Mouse (Mus musculus) forebrain, embryonic 13.5 days (tissue): ENCODE results near the gene Slc10a7. TPM values are rescaled to one million over a fixed set of nuclear protein-coding genes. Genes with fewer than 3 reads are reported as not detected.
"Not testable (repeated sequence)": the region's sequence is repeated elsewhere in the genome, so short reads cannot be mapped to it uniquely, and the experiment has no call there.

Source experiments
- ATAC-seq: fragments of 200-750 bp; cut with Nextera tagmentation; 2 replicates; pipeline ENCODE4 v1.8.0; 2017
- H3K27ac ChIP-seq: fragments of 300-500 bp; sonication (generic); 2 replicates; pipeline ENCODE4 v1.5.1; 2015; ENCODE audit warnings: inconsistent platforms, mild to moderate bottlenecking, moderate library complexity
- H3K27me3 ChIP-seq: fragments of 300-500 bp; sonication (generic); 2 replicates; pipeline ENCODE4 v1.6.1; 2015; ENCODE audit warnings: mild to moderate bottlenecking, inconsistent platforms
- H3K36me3 ChIP-seq: fragments of 300-500 bp; sonication (generic); 2 replicates; pipeline ENCODE4 v1.6.1; 2015; ENCODE audit warnings: mild to moderate bottlenecking, inconsistent platforms; ENCODE audit not compliant: poor library complexity, severe bottlenecking
- H3K4me1 ChIP-seq: fragments of 300-500 bp; sonication (generic); 2 replicates; pipeline ENCODE4 v1.6.1; 2015; ENCODE audit warnings: inconsistent platforms
- H3K4me2 ChIP-seq: fragments of 300-500 bp; sonication (generic); 2 replicates; pipeline ENCODE4 v1.6.1; 2015; ENCODE audit warnings: inconsistent platforms, mild to moderate bottlenecking, moderate library complexity
- H3K4me3 ChIP-seq: fragments of 300-500 bp; sonication (generic); 2 replicates; pipeline ENCODE4 v1.5.1; 2015; ENCODE audit warnings: mild to moderate bottlenecking, inconsistent platforms
- H3K9ac ChIP-seq: fragments of 300-500 bp; sonication (generic); 2 replicates; pipeline ENCODE4 v1.6.1; 2015; ENCODE audit warnings: mild to moderate bottlenecking, inconsistent platforms
- H3K9me3 ChIP-seq: fragments of 300-500 bp; sonication (generic); replicated peaks from 2 replicates; pipeline ENCODE4 v1.6.1; 2016; ENCODE audit warnings: inconsistent platforms
- WGBS: fragments of 180-500 bp; shearing (Covaris S2); methylation state at CpG from one replicate; pipeline ENCODE4 v1.1.7; 2015; 5-methylcytosine and 5-hydroxymethylcytosine counted together
- polyA plus RNA-seq: library from polyadenylated mRNA; unstranded; fragments of >200 nt; fragmentation: Nextera tagmentation; extraction: Ambion mirVana; gene quantifications from 2 replicates; pipeline ENCODE4 v1.2.1, GENCODE M21; 2015

Slc10a7 gene
- polyA plus RNA-seq, 1 experiment from 2014 or later: 11.4 TPM

DNA sequence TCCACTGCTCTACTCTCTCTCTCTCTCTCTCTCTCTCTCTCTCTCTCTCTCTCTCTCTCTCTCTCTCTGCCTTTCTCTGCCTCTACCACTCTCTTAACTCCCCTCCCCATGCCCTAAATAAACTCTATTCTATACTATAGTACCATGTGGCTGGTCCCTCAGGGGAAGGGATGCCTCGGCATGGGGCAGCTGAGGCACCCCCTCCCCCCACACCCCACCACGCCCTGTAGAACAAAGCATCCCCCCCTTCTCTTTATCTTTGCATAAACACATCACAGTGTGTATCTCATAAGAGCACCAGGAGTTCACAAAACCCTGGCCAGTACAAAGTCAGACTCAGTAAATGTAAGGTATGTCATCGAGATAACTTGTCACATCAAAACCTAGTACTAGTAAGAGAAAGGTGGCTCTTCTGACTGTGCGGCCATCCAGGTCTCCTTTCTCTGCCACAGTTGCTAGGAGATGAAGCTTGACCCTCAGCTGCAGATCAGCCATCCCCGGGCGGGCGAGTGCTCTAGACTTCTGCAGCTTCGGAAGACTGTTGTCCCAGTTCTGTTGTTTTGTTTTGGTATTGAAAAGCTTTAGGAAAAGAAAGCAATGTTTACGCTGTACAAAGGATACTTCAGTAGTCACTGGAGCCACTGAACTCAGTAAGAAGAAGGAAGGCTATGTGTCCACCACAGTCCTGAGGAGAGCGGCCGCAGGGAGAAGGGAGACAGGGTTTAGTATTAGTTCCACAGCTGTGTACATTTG, 194.1 kb downstream of the Slc10a7 start:
- H3K4me1 ChIP-seq: 0 out of 2 replicates have a peak, but pooled peaks cover 3% of the 10 kb centered on the region
- H3K27me3 ChIP-seq: no peaks in the 10 kb centered on the region
- no peak overlapping the region for H3K4me3 ChIP-seq
- 0 out of 2 replicates have a peak overlapping the region, but pooled peaks have one; percentile 4 for H3K9ac ChIP-seq
- peak; percentile 45; the same call in 1 of the 2 replicates for ATAC-seq
- peaks cover 20% of the 10 kb centered on the region for H3K36me3 ChIP-seq
- no peak overlapping the region for H3K27ac ChIP-seq
- H3K9me3 ChIP-seq: no peaks in the 10 kb centered on the region
- H3K4me2 ChIP-seq: no peak overlapping the region
- 43% methylated on average over 11 of the region's 11 CpGs for WGBS

DNA sequence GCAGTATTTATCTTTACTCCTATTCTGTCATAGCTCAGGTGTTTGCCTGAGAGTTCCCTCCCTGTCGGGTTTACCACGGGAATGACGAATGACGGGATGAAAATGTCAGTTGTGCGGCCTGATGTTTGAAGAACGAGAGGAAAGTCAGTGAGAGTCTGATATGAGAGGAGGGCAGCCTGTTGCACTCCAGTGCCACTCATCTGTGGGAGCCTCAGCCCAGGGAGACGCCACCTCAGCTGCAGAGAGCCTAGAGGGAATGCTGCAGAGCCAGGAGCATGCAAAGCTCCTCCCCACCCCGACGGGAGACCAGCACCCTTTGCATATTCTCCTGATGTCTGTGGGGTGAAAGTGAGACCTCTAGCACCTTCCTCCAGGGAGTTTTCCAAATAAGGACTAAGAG, 196.8 kb downstream of the Slc10a7 start:
- Histone ChIP-seq H3K4me1 (0 out of 2 replicates have a peak, but pooled peaks cover 3% of the 10 kb centered on the region), H3K36me3 (peaks cover 9% of the 10 kb centered on the region; the same call in 1 of the 2 replicates), H3K27ac (no peak overlapping the region), H3K9ac (no peak overlapping the region), H3K9me3 (no peaks in the 10 kb centered on the region), H3K4me2 (no peak overlapping the region), H3K27me3 (no peaks in the 10 kb centered on the region), H3K4me3 (no peak overlapping the region)
- ATAC-seq: no peak
- WGBS: 80% methylated on average over 9 of the region's 9 CpGs

DNA sequence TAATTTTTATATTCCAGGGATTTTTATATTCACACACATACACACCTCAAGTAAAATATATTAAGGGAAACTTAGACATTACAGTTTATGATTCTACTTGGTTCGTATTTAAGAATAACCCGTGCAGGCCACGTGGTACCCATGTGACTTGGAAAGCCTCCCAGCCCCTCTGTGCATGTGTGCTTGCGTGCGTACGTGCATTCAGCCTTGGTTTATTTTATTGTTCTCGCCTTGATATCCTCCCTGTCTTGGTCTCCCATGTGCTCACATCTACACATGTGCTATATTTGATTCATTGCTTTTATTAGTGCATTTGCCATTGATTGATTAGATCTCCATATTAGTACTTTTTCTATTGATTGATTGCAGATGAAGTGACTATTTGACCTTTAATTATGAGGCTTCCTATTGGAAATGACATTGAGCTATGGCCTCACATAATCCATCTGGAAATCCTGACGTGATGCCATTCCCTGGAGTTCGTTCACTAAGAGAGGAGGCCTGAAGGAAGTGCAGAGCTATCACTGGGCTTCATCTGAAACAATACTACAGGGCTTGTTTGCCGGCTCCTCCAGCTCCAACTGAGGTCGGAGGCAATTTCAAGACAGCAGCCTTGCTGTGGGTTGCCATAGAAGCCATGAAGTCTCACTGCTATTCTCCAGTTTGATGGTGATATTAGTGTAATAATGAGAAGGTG, 200.9 kb downstream of the Slc10a7 start:
- WGBS: 90% methylated on average over 11 of the region's 11 CpGs
- Histone ChIP-seq H3K4me2 (no peak overlapping the region), H3K36me3 (no peaks in the 10 kb centered on the region), H3K4me3 (no peak overlapping the region), H3K9ac (no peak overlapping the region), H3K27ac (no peak overlapping the region), H3K4me1 (peaks cover 6% of the 10 kb centered on the region), H3K27me3 (no peaks in the 10 kb centered on the region), H3K9me3 (no peaks in the 10 kb centered on the region)
- ATAC-seq: no peak

DNA sequence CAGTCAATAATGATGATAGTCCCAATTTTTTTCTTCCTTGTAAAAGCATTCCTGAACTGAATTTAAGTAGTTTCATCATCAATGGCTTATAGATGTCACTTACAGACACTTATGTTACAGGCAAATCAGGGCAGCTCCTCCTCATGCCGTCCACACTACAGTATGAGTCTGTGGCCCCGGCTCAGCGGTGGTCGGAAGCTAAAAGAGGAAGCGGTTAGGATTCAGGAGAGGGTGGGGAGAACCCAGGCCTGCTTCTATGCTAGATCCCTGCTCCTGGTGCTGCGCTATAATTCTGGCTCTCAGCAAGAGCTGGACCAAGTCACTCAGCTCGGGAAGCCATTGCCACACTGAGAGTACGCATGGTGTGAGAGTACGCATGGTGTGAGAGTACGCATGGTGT, 201.8 kb downstream of the Slc10a7 start:
- WGBS: 95% methylated on average over 10 of the region's 10 CpGs

DNA sequence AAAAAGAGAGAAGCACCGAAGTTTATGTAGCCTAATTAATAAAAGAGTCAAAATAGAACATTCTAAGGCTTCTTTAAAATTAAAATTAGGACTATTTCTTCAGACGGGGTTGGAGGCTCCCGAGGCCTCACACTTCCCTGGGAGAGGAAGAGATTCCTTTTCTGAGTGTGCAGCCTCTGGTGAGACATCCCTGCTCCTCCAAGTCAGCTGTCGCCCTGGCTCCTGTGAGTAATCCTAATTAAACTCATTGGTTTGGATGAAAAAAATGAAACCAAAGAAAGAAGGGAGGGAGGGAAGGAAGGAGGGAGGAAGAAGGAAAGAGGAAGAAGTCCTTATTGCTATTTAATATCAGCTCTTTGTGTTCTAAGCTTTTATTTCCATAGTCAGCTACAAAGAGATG, 205.7 kb downstream of the Slc10a7 start:
- Histone ChIP-seq H3K4me1 (peaks cover 6% of the 10 kb centered on the region), H3K9ac (no peak overlapping the region), H3K4me2 (no peak overlapping the region), H3K9me3 (no peaks in the 10 kb centered on the region), H3K27ac (no peak overlapping the region), H3K27me3 (no peaks in the 10 kb centered on the region), H3K36me3 (peaks cover 4% of the 10 kb centered on the region; the same call in 1 of the 2 replicates), H3K4me3 (no peak overlapping the region)
- ATAC-seq: no peak
- 73% methylated on average over 4 of the region's 4 CpGs for WGBS

More for the DNA sequence above, 201.8 kb downstream of the Slc10a7 start:
- Histone ChIP-seq H3K9me3 (no peaks in the 10 kb centered on the region), H3K4me3 (no peak overlapping the region), H3K36me3 (no peaks in the 10 kb centered on the region), H3K27me3 (no peaks in the 10 kb centered on the region), H3K9ac (no peak overlapping the region), H3K4me2 (no peak overlapping the region), H3K27ac (no peak overlapping the region), H3K4me1 (peaks cover 6% of the 10 kb centered on the region)
- no peak for ATAC-seq

DNA sequence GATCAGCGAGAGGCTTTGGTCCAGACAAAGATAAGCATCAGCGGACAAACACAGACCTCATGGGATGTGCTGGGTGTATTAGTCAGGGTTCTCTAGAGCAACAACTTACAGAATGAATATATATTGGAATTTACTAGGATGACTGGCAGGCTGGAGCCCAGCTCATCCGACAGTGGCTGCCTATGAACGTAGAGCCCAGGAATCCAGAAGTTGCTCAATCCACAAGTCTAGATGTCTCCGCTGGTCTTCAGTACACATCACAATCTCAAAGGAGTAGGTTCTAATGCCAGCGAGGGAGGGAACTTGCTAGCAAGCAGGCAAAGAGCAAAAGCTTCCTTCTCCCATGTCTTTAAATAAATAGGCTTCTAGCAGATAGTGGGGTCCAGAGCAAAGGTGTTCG, 207.4 kb downstream of the Slc10a7 start:
- H3K4me1 ChIP-seq: peaks cover 6% of the 10 kb centered on the region
- WGBS: 97% methylated on average over 7 of the region's 7 CpGs
- peaks cover 4% of the 10 kb centered on the region; the same call in 1 of the 2 replicates for H3K36me3 ChIP-seq
- no peak overlapping the region for H3K4me3 ChIP-seq
- H3K4me2 ChIP-seq: no peak overlapping the region
- no peak overlapping the region for H3K27ac ChIP-seq
- H3K27me3 ChIP-seq: no peaks in the 10 kb centered on the region
- H3K9me3 ChIP-seq: no peaks in the 10 kb centered on the region
- no peak overlapping the region for H3K9ac ChIP-seq
- ATAC-seq: no peak

DNA sequence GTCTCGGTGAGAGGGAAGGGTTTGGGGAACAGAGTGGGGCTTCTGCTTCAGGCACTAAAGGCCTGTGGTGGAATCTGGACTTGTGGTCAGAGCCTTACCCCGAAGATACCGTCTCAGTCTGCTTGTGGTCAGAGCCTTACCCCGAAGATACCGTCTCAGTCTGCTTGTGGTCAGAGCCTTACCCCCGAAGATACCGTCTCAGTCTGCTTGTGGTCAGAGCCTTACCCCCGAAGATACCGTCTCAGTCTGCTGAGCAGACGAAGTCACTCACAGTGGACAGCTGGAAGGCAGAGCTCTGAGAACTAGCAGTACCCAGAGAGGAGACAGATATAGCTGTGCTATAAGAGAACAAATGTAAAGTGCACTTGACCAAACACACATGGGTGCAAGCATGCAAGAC, 208.0 kb downstream of the Slc10a7 start:
- H3K4me1 ChIP-seq, H3K9me3 ChIP-seq, H3K36me3 ChIP-seq, H3K27me3 ChIP-seq, H3K4me3 ChIP-seq, H3K4me2 ChIP-seq, H3K27ac ChIP-seq, ATAC-seq, H3K9ac ChIP-seq: not testable (repeated sequence)
- WGBS: 97% methylated on average over 10 of the region's 10 CpGs

DNA sequence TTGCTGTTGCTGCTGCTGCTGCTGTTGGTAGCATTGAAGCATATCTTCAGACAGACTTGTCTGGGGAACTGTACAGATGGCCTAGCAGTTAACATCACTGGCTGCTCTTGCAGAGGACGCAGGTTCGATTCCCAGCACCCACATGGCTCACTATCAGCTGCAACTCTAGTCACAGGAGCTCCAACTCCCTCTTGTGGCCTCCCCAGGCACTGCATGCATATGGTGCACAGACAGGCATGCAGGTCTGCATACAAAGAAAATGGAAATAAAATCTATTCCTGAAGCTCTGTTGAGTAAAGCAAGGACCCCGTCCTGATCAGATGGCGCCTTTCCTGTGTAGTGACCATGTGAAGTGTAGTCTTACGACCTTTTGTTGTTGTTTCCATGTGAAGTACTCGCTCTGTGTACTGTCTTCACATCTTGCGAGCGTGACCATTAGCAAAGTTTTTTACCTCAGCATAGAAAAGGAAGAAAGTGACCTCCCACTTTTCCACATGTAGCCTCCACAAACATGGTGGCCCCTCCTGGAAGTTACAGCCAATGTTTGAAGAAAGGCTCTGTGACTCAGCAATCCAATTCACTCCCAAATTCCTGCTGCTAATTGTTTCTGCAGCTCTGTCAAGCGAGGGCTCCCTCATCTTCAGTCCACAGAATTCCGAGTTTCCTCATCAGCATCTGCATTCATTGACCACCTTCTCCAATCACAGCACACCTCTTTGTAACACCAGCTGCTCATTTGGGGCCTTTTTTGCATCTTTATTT, 210.3 kb downstream of the Slc10a7 start:
- Histone ChIP-seq H3K36me3 (peaks cover 4% of the 10 kb centered on the region; the same call in 1 of the 2 replicates), H3K27me3 (no peaks in the 10 kb centered on the region), H3K4me2 (no peak overlapping the region), H3K4me3 (no peak overlapping the region), H3K4me1 (0 out of 2 replicates have a peak, but pooled peaks cover under 1% of the 10 kb centered on the region), H3K9me3 (no peaks in the 10 kb centered on the region), H3K9ac (no peak overlapping the region), H3K27ac (no peak overlapping the region)
- WGBS: 80% methylated on average over 10 of the region's 10 CpGs
- no peak for ATAC-seq

DNA sequence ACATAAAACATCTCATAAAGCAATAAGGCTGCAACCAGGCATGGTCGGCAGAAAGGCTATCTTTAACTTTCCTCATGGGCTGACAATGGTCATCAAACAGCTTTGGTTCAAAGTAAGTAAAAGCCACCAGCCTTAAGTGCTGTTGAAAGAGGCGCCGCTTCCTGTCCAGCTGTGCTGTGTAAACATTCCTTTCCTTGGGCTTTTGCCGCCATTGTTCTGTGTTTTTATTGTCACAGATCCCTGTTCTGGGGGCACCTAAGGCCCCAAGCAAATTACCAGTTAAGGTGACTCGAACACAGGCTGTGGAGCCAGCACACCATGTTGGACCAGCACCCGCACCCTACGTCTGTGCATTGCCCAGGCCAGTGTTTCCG, 210.9 kb downstream of the Slc10a7 start:
- H3K4me3 ChIP-seq: no peak overlapping the region
- WGBS: 79% methylated on average over 8 of the region's 8 CpGs
- ATAC-seq: no peak

DNA sequence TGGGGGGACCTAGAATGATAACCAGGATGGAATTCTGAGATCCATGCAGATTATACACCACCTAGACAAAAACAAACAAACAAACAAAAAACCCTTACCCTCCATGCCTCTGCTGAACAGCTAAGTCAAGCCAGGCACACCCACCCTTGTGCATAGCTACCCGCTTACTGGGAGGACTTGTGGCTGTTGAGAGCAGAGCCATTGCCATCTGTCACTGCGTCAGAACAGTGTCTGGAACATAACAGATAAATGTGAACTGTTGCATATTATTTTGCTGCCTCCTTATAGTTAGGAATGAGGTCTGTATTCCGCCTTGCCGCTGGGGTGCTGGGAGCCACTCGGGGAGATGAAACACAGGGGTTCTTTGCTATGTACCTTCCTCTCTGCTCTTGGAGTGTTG, 212.4 kb downstream of the Slc10a7 start:
- 93% methylated on average over 5 of the region's 5 CpGs for WGBS
- no peak overlapping the region for H3K4me2 ChIP-seq
- H3K9ac ChIP-seq: no peak overlapping the region
- H3K27ac ChIP-seq: no peak overlapping the region
- H3K36me3 ChIP-seq: peaks cover 4% of the 10 kb centered on the region; the same call in 1 of the 2 replicates
- H3K4me3 ChIP-seq: no peak overlapping the region
- no peak for ATAC-seq
- H3K27me3 ChIP-seq: no peaks in the 10 kb centered on the region
- no peaks in the 10 kb centered on the region for H3K4me1 ChIP-seq
- no peaks in the 10 kb centered on the region for H3K9me3 ChIP-seq

More for the DNA sequence above, 210.9 kb downstream of the Slc10a7 start:
- Histone ChIP-seq H3K36me3 (peaks cover 4% of the 10 kb centered on the region; the same call in 1 of the 2 replicates), H3K27me3 (no peaks in the 10 kb centered on the region), H3K4me1 (no peaks in the 10 kb centered on the region), H3K27ac (no peak overlapping the region), H3K4me2 (no peak overlapping the region), H3K9me3 (no peaks in the 10 kb centered on the region), H3K9ac (no peak overlapping the region)

DNA sequence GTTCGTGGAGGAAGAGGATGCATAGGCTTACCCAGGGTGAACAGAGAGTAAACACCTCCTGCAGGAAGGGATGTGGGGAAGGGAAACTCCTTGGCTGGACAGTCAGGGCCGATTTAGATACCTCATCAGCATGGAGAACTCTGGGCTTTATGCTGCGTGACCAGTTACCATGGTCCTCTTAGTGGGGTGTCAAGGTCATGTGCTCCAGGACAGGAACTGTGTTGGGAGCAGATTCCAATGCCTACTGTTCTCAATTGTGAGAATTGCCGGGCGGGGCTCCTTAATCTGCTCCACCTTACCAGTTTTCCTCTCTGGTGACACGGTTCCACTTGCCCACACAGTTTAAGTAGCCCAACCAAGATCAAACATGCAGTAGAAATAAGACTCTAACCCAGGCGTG, 213.1 kb downstream of the Slc10a7 start:
- peaks cover 4% of the 10 kb centered on the region; the same call in 1 of the 2 replicates for H3K36me3 ChIP-seq
- no peak overlapping the region for H3K27ac ChIP-seq
- H3K9me3 ChIP-seq: no peaks in the 10 kb centered on the region
- H3K27me3 ChIP-seq: no peaks in the 10 kb centered on the region
- H3K4me2 ChIP-seq: no peak overlapping the region
- WGBS: 91% methylated on average over 7 of the region's 7 CpGs
- no peak overlapping the region for H3K4me3 ChIP-seq
- no peak for ATAC-seq
- no peaks in the 10 kb centered on the region for H3K4me1 ChIP-seq
- H3K9ac ChIP-seq: no peak overlapping the region

DNA sequence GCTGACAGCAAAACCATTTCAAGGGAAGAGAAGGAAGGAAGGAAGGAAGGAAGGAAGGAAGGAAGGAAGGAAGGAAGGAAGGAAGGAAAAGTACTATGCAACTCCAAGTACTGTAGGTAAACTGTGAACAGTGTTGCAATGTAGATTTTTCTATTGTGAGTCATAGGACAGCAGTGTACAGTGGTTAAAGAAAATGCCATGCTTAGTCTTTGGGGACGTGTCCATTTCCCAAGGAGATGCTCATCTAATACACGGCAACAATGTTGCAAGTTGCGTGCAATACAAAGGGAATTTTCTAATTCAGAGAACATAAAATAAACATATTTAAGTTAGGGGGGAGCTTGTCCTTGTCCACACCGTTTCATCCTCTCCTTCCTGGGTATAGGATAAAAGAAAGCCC, 215.7 kb downstream of the Slc10a7 start:
- no peak for ATAC-seq
- H3K4me1 ChIP-seq: no peaks in the 10 kb centered on the region
- no peaks in the 10 kb centered on the region for H3K27me3 ChIP-seq
- H3K36me3 ChIP-seq: peaks cover 8% of the 10 kb centered on the region; the same call in 1 of the 2 replicates
- no peak overlapping the region for H3K4me2 ChIP-seq
- H3K27ac ChIP-seq: no peak overlapping the region
- WGBS: 90% methylated on average over 4 of the region's 4 CpGs
- H3K9ac ChIP-seq: no peak overlapping the region
- H3K9me3 ChIP-seq: no peaks in the 10 kb centered on the region
- H3K4me3 ChIP-seq: no peak overlapping the region
